ENCODE assay signal across 8 mouse cellular contexts in the genomic region with DNA sequence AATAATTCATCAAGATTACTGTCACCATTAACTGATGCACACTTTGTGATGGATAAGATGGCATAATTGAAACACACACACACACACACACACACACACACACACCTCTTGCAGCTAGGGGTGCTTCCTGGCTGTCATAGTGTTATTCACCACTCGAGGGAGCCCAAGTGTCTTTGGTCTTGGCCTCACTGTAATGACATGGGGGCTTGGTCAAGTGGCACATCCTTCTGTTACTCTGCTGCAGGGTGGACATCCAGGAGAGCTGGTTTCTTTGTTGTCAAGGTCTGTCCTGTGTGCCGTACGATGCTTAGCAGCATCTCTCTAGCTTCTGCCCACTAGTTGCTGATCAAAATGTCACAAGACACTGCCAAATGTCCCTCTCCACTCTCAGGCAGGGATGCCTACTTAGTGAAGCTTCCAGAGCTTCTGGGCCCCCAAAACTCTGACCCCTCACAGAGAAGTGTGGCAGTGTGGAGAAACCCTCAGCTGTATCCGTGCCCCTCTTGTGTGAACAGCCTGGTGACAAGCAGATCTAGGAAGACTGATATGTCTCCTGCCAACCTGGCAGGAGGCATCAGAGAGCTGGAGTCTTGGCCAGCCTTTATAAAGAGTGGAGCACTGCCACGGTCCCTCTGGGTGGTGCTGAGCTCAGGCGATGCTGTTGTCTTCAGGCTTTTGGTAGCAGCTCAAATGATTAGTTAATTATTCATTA.
A peak's percentile ranks its signal among the peaks of the same experiment; 100 is the strongest.
DNase-seq lines count a peak whose midpoint lies in the region; ATAC-seq and TF ChIP-seq lines count a peak whose summit lies in the region.

No protein-coding gene starts in this region.

- no peak overlapping the region for H3K9ac ChIP-seq in neural tube, embryonic 15.5 days (replicated peaks)

- TF ChIP-seq CTCF in E14TG2a.4 (conservative IDR thresholded peaks at IDR 0.05; ENCODE audit: low read length) = peak; percentile 49

- H3K4me1 ChIP-seq in E14TG2a.4 (replicated peaks; ENCODE audit: low read depth, low read length) = no peaks in the 10 kb centered on the region
- H3K4me1 ChIP-seq in neural tube, embryonic 15.5 days = peaks cover 12% of the 10 kb centered on the region; the same call in 1 of the 2 replicates

- WGBS in neural tube, embryonic 15.5 days = 50% methylated on average over 6 of the region's 6 CpGs

- H3K4me3 ChIP-seq in E14TG2a.4 (replicated peaks; ENCODE audit: low read length) = no peak overlapping the region
- no peak overlapping the region for H3K4me3 ChIP-seq in neural tube, embryonic 15.5 days (replicated peaks)

- no peaks in the 10 kb centered on the region for H3K9me3 ChIP-seq in E14TG2a.4 (ENCODE audit: low read length)
- no peaks in the 10 kb centered on the region for H3K9me3 ChIP-seq in neural tube, embryonic 15.5 days (replicated peaks)

- no peaks in the 10 kb centered on the region for H3K36me3 ChIP-seq in E14TG2a.4 (ENCODE audit: insufficient read depth, low read length)
- H3K36me3 ChIP-seq in neural tube, embryonic 15.5 days = no peaks in the 10 kb centered on the region

- peak; percentile 59; the same call in 1 of the 2 replicates for ATAC-seq in neural tube, embryonic 15.5 days (ENCODE audit: low FRiP score)

- H3K4me2 ChIP-seq in neural tube, embryonic 15.5 days = no peak overlapping the region

- intact Hi-C loops in gastrocnemius, postnatal 36 days (cut with DNase I) = loop anchor here (5.0 to 10.0 kb wide), 2 partner anchors 182 to 289 kb away; no protein-coding TSS in a partner anchor
- intact Hi-C loops in heart, postnatal 14 days (cut with DNase I) = loop anchor here (2.0 to 10.0 kb wide), 3 partner anchors 64 to 292 kb away; partner anchors contain the start of gene Nfib
- intact Hi-C loops in left cerebral cortex, postnatal 4 days (cut with DNase I) = no loop called here

- peak; percentile 31 for DNase-seq in gastrocnemius, adult 18-20 months (ENCODE audit: low spot score)
- DNase-seq in gastrocnemius, postnatal 36 days = no peak
- DNase-seq in cerebellum, postnatal 25 days = peak; percentile 69 to 74
- DNase-seq in heart, postnatal 14 days = peak; percentile 13 to 53
- DNase-seq in left cerebral cortex, postnatal 4 days = peak; percentile 84
- DNase-seq in spleen, adult 18-20 months = no peak

- no peak overlapping the region for H3K27ac ChIP-seq in neural tube, embryonic 15.5 days (replicated peaks)

- H3K27me3 ChIP-seq in E14TG2a.4 (ENCODE audit: insufficient read depth, low read length) = no peaks in the 10 kb centered on the region; the same call in 1 of the 2 replicates
- H3K27me3 ChIP-seq in neural tube, embryonic 15.5 days (replicated peaks) = no peaks in the 10 kb centered on the region

Comparison
In these comparisons a context has a peak if more than half of its experiments do, and no peak if none do; other contexts are left out.
1. DNase-seq: peak in gastrocnemius, adult 18-20 months (single experiment), cerebellum, postnatal 25 days (2 of 2), heart, postnatal 14 days (2 of 2) and left cerebral cortex, postnatal 4 days (single experiment); none in gastrocnemius, postnatal 36 days (0 of 2) and spleen, adult 18-20 months (0 of 2).